Mouse (Mus musculus): ENCODE data around the gene Grb2.

Grb2 gene

GRCm38 (mm10) chr11:115628465-115629101 is 79.8 kb downstream of the Grb2 start:
- DNase-seq (ENCODE audit: low spot score in 2 of 2), result no peak

DNA sequence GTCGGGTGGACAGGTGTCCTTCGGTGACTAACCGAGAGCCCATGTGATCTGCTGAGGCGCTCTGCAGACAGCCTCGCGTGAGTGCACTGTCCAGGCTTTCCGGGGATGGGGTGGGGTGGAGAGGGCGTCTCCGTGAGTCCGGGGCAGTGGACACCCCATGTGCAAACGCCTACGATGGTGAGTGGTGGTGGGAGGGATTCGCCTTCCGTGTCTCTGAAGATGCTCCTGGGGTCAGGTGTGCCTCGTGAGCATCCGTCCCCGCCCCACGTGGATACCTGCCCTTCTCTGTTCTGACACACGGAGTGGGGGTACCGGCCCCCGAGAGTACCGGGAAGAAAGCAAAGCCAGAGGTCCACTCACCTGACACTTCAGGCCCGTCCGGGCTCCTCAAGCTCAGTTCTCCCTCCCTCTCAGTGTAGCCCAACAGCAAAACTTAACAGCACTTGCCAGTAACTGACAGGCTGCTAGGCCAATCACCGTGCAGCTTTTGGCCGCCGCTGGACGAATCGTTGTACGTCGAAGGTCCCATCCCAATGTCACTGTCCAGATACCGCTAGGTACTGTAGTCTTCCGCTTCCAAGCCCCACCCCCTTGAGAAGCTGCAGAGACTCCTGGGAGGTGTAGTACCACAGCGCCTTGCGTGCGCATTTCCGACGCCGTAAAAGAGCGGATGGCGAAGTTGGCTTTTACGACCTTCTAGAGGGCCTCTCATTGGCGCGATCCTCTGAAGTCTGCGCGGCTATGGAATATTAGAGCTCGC is 80.5 kb downstream of the Grb2 start, which contains the start of gene Slc25a19:
Gene Slc25a19 (minus strand): TSS at position 591 of the 760 bp plus-strand sequence.
- peak; percentile 99 for DNase-seq (ENCODE audit: low spot score in 2 of 2)

DNA sequence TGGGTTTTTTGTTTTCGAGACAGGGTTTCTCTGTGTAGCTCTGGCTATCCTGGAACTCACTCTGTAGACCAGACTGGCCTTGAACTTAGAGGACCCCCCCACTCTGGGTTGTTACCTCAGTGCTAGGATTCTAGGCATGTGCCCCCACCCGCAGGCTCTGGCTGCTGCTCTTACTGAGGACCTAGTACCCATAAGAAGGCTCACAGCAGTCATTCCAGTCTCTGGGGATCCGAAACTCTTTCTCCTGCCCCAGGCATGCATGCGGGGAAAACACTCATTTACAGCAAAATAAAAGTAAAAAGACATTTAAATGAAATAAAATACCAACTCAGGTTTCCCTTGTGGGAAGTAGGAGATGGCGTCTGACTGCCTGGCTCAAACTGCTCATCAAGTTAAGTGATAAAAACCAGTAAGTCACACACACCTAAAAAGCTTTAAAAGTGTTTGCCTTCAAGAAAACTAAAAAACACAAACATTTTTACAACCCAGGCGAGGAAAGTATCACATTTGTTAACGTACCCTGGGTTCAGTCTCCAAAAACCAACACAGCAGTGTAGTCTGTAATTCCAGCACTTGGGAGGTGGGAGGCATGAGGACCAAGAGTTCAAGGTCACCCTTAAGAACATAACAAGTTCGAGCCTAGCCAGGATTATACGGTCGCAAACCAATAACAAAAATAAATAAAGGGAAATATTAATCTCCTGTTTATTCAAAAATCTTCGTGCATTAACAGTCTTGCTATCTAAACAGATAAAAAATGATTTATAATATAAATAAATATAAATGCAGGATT is 81.4 kb downstream of the Grb2 start:
- no peak for DNase-seq (ENCODE audit: low spot score in 2 of 2)

GRCm38 (mm10) chr11:115625877-115626276 is 82.5 kb downstream of the Grb2 start:
- DNase-seq (ENCODE audit: low spot score in 2 of 2), result no peak

- no peak for DNase-seq (ENCODE audit: low spot score in 2 of 2)
Observed at GRCm38 (mm10) chr11:115623487-115624070, 84.8 kb downstream of the Grb2 start.

- no peak for DNase-seq (ENCODE audit: low spot score in 2 of 2)
Observed at GRCm38 (mm10) chr11:115619949-115620348, 88.4 kb downstream of the Grb2 start.

- DNase-seq (ENCODE audit: low spot score in 2 of 2), result no peak
Observed at GRCm38 (mm10) chr11:115618732-115619516, 89.5 kb downstream of the Grb2 start.

GRCm38 (mm10) chr11:115618001-115618400 is 90.4 kb downstream of the Grb2 start:
- no peak for DNase-seq (ENCODE audit: low spot score in 2 of 2)

GRCm38 (mm10) chr11:115616893-115617292 is 91.5 kb downstream of the Grb2 start:
- no peak for DNase-seq (ENCODE audit: low spot score in 2 of 2)

DNA sequence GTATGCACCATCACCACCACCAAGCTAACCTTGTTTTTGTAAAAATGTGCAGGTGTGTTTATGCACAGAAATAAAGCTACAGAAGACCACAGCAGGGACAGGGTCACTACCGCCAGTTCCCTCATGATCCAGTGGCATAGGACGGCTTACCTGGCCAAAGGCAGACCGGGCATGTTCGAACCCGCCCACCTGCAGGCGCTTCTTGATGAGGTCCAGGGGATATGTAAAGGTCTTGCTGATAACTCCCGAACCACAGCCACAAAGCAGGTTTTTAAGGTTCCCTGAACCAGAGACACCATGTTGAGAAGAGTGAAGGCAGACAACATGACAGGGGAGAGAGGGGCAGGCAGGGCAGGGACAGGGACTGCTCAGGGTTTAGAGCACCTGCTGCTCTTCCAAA is 92.0 kb downstream of the Grb2 start:
- DNase-seq (ENCODE audit: low spot score in 2 of 2), result no peak

GRCm38 (mm10) chr11:115615875-115616274 is 92.5 kb downstream of the Grb2 start:
- no peak for DNase-seq (ENCODE audit: low spot score in 2 of 2)

DNA sequence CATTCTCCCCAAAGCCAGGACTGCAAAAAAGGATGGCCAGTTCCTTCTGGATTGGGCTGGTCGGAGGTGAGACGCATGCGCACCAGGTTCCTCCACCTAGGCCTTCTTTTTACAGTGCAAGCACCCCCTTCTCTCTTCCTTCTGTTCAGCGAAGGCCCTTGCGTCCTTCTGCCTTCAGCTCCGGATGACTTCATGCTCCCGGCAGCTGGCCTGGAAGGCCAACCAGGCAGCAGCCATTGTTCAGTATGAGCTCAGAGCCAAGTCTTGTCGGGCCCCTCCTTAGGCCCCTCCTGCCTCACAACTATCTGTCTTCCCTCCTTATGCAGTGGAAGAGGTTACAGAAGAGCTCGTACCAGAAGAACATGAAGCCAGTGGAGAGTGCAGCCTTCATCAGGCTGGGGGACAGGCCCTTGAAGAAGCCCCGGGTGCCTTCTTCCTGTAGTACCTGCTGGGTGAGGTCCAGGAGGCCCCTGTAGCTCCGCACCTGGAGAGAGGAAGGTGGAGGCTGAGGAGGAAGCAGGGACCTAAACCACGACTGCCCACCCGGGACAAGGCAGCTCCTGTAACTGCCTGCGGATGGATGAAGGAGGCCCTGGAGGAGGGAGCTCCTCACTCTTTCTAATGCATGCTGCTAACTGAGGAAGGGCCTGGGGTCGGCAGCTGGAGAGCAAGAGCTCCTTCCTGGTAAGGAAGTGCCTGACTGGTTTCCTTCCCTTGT is 93.1 kb downstream of the Grb2 start:
- DNase-seq (ENCODE audit: low spot score in 2 of 2), result no peak

DNA sequence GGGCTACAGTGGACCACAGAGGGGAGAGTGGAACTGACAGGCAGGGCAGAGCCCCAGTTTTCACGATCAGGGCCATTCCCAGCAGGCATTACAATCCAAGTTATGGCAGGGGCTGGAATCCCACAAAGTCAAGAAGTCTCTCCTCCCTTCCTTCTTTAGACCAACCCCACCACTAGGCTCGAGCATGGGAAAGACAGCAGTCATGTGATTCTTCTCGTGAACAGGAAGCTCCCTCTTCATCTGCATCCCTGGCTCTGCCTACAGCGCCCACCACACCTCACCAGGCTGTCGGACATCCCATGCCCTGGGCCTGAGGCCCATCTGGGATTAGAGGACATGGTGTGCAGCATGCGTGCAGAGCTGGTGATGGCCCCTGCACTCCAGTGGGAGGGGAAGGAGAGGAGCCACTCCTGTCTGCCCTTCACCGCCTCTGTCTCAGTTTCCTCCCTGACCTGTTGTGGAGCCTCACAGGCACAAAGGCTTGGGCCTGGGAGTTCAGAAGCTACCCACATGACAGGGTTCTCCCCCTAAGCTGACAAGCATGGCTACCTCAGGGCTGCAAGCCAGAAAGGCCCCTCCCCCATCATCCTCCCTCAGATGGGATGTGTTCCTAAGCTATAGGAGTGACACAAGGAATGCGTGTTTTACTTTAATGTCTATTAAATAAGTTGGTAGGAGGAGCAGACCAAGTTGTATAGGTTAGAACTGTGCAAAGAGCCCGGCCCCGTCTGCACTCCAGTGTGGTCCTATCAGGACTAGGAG is 93.9 kb downstream of the Grb2 start:
- no peak for DNase-seq (ENCODE audit: low spot score in 2 of 2)

DNA sequence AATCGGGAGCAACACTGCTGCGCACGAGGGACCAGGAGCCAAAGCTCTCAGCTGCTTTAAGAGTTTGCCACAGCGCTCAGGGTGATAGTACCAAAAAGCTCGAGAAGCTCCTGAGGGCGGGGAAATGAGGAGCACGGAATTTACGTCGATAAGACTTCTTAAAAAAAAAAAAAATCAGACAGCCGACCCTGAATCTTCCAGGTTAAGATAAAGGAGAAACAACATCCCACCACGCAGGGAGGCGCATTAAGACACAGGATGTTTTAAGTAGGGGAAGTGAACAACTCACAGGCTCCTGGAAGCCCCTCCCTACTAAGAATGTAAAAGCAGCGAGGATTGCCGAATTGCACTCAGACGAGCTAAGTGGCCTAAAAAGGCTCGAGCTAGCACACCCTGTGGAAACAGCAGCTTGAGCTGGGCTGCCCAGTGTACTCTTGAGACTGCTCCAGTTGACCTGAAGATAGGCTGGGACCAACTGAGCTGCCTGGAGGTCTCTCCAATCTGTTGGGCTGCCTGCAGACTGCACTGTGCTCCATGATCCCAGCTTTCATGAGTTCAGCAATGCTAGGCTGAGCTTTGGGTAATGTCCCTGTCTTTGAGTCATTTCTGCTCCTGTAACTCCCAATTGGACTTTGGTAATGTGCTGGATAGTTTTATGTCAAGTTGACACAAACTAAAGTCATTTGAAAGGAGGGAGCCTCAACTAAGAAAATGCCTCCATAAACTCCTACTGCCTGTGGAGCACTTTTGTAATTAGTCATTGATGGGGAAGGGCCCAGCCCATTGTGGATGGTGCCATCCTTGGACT is 95.1 kb downstream of the Grb2 start:
- no peak for DNase-seq (ENCODE audit: low spot score in 2 of 2)

DNA sequence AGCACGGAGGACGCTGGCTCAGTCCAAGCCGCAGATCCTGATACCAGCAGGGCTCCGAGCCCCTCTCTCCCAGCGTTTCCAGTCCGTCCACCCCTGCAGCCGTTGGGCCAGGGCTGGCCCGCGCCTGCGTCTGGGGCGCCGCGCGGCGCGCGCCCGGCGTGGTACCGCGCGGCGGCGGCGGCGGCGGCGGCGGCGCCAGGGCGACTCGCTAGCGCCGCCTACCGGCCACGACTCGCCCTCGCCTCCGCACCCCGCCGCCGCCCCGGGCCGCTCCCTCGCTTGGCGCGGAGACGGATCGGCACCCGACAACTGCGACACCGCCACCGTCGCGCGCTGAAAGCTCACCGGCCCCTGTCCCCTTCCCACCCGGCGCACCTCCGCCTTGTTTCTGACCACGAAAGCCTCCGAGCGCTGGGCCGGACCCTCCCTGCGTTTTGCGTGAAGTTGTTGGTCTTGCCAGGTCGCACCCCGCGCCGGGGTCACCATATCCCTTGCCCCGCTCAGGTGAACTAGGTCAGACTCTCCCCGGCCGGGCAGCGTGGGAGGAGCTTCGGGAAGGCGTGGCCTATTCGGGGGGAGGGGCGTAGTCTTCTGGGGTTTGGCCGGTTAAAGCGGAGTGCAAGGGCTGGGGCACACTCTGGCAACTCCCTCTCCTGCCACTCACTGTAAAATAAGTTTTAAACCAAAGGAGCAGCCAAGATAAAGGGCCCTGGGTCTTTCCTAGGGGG is 95.8 kb downstream of the Grb2 start, which contains the start of gene Mif4gd:
Gene Mif4gd (minus strand): TSS at position 560 of the 728 bp plus-strand sequence.
- DNase-seq (ENCODE audit: low spot score in 2 of 2), result peak; percentile 75 to 76

- DNase-seq (ENCODE audit: low spot score in 2 of 2), result peak; percentile 53 to 58
Observed at GRCm38 (mm10) chr11:115612059-115612409, 96.4 kb downstream of the Grb2 start.

GRCm38 (mm10) chr11:115611173-115611572 is 97.2 kb downstream of the Grb2 start:
- no peak for DNase-seq (ENCODE audit: low spot score in 2 of 2)

DNA sequence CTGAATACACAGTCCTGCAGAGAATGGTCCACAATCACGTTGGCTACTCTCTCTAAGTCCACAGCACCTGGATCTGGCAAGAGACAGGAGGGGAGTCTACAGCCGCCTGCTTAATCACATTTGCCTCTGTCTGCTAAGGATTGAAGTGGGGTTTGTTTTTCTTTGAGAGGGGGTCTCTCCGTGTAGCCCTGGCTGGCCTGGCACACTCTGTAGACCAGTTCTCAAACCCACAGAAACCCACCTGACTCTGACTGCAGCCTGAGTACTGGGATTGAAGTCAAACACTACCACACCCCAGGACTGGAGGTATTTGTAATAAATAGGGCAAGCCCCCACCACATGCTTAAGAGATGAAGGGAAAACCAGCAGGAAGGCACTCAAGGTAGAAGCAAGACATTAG is 98.8 kb downstream of the Grb2 start:
- DNase-seq (ENCODE audit: low spot score in 2 of 2), result no peak

Measured in frontal cortex, postnatal 14 days (tissue).